Mouse (Mus musculus): ENCODE measurements at regions not wholly inside any gene's neighbourhood (a gene's known extent, or its start where the extent isn't known, plus 50 kb on each side); places are given as distances from the start of the nearest gene placed in this dataset.

DNA sequence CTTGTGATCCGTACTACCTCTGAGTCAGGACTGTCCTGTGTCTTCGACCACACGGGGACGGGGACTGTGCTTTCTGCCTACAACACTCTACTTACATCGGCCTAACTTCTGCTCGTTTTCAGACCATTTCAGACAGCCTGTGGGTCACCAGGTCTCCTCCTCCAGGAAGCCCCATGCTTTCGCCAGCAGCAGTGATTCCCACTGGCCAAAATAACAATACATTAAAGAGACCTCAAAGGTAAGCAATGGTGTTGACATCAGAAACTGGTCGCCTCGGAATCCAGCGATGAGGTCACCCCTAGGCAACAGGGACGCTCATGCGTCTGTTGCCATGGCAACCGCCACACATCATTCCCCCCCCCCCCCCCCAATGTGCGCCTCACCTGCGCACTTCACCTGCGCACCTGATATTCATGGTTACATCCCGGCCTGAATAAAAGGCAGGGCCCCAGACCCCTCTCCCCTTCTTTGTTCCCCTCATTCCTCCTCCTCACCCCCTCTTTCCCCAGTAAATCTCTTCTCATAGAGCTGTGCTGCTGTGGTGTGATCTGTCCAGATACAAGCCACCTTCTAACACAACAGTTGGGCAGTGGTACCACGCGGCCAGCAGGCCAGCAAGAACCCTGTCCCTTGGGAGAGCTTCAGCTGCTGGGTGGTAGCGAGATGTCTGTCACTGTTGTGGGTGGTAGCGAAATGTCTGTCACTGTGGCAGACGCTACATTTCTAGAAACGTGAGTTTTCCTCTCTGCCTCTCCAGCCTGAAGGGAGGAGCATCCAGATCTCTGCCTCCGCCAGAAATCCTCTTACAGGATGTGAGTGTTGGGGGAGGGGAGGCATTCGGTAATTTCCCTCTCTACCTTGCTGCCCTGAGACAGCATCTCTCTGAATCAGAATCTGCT lies 145.0 kb downstream of the Setd4 start:
- intact Hi-C loops (cut with DNase I), result loop anchor here (10.0 kb wide), 2 partner anchors 934 to 1114 kb away; no protein-coding TSS in a partner anchor
- peak; percentile 35 for DNase-seq

GRCm38 (mm10) chr16:93458011-93458585 lies 145.8 kb downstream of the Setd4 start:
- no peak for DNase-seq
- intact Hi-C loops (cut with DNase I), result loop anchor here (10.0 kb wide), 2 partner anchors 933 to 1113 kb away; no protein-coding TSS in a partner anchor

DNA sequence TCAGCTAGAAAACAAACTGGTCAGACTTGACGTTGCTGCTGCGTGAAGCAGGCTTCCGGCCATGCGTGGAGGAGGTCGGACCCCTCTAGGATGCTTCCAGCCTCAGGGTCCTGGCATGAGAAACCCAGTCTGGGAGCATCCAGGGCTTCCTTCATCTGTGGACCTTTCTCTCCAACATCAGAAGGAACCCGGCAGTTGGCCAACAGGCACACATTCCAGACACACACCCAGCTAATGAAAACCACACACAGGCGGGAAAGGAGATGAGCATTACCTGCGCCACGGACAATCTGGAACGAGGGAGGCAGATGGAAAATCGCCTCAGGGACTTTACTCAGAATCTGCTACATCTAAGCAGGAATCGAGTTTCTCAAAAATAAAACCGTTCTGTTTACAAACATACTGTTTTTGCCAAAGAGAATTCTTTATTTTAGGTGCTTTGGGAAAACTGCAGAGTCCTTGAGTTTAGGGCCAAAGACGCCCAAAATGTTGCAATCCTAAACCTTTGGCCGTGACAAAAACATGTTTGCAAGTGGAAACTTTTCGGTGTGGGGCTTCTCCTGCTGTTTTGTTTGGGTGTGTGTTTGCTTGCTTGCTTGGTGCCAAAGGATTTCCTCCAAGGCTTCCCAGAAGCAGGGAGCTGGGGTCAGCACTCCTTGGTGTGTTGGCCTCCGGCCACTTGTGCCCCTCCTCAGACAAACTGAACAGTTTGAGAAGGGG lies 147.0 kb downstream of the Setd4 start:
- DNase-seq, result peak; percentile 17
- intact Hi-C loops (cut with DNase I), result loop anchor here (10.0 kb wide), 2 partner anchors 932 to 1112 kb away; no protein-coding TSS in a partner anchor

- intact Hi-C loops (cut with DNase I), result loop anchor here (1.0 to 10.0 kb wide), 4 partner anchors 152 to 1110 kb away; no protein-coding TSS in a partner anchor
- peak; percentile 86 for DNase-seq
Measured at GRCm38 (mm10) chr16:93454080-93454997, 149.5 kb downstream of the Setd4 start.

DNA sequence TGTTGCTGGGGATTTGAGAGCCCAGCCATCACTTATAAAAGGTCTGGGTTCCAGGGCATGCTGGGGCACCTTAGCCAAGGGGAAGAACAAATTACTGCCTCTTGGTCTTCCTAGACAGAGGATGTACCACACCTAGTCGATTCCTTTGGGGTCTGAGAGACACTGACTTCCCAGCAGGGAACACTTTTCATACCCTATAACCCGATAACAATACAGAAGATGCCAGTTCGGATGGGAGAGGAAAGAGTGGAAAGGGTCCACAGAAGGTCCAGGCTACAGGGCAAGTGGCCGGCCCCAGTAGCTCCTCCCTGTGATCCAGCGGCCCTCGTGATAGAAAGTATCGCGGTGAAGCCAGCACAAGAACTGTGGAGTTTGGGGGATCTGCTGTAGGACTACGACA lies 150.8 kb downstream of the Setd4 start:
- intact Hi-C loops (cut with DNase I), result loop anchor here (5.0 to 10.0 kb wide), 3 partner anchors 151 to 1108 kb away; no protein-coding TSS in a partner anchor
- no peak for DNase-seq

DNA sequence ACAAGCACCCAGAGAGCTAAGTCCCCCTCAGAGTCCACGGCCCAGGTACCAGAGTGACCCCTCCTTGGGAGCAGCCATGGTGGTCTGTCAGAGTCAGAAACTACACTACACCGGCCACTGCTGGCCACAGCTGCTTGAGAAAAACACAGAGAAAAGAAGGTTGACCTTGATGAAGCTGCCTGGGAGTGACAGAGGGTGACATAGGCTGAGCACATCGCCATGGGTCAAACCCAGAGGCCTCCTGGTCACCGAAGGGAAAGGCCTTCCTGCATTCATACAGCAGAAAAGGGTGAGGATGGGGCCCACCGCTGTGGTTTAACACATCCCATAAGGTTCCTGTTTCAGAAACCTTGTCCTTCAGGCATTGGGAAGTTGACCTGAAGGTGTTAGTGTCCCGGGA lies 153.0 kb downstream of the Setd4 start:
- DNase-seq, result no peak
- intact Hi-C loops (cut with DNase I), result loop anchor here (5.0 to 10.0 kb wide), 3 partner anchors 149 to 1106 kb away; no protein-coding TSS in a partner anchor

- intact Hi-C loops (cut with DNase I), result loop anchor here (5.0 to 10.0 kb wide), 3 partner anchors 148 to 1105 kb away; no protein-coding TSS in a partner anchor
- no peak for DNase-seq
Measured at GRCm38 (mm10) chr16:93449925-93450324, 153.9 kb downstream of the Setd4 start.

DNA sequence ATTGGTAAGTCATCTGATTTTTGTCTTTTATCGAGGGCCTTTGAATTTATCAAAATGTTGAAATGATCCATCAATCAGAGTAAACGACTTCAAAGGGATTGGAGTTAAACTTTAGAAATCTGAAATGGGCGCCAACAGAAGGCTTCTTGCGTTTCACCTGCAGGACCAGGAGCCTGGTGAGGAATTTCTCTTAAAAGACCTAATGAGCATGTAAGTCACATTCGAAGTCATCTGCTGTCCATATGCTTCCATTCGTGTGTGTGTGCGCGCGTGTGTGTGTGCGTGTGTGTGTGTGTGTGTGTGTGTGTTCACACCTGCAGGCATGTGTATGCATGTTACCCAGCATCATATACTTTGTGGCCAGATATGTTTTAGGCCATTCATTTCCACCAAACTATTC lies 155.7 kb downstream of the Setd4 start:
- no peak for DNase-seq
- intact Hi-C loops (cut with DNase I), result no loop called here

- intact Hi-C loops (cut with DNase I), result no loop called here
- no peak for DNase-seq
Measured at GRCm38 (mm10) chr16:93446970-93447369, 156.9 kb downstream of the Setd4 start.

- no peak for DNase-seq
- intact Hi-C loops (cut with DNase I), result no loop called here
Measured at GRCm38 (mm10) chr16:93446206-93446605, 157.7 kb downstream of the Setd4 start.

DNA sequence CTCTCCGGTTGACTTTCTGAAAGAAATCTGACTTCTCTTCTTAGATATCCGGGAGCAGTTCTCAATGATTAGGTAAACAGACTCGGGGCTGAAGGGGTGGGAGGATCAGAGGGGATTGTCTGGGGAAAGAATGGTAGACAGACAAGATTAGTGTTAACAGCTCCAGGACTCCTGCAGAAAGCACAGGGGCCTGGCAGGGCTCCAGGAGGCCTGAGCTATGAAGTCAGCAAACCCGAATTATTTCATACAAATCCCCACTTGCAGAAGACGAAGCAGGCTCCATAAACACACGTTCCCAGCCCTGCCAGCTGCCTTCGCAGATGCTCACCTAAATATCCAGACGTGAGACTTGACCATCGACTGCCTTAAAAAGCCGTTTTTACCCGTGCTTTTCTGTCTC lies 161.0 kb downstream of the Setd4 start:
- peak; percentile 56 for DNase-seq
- intact Hi-C loops (cut with DNase I), result no loop called here

DNA sequence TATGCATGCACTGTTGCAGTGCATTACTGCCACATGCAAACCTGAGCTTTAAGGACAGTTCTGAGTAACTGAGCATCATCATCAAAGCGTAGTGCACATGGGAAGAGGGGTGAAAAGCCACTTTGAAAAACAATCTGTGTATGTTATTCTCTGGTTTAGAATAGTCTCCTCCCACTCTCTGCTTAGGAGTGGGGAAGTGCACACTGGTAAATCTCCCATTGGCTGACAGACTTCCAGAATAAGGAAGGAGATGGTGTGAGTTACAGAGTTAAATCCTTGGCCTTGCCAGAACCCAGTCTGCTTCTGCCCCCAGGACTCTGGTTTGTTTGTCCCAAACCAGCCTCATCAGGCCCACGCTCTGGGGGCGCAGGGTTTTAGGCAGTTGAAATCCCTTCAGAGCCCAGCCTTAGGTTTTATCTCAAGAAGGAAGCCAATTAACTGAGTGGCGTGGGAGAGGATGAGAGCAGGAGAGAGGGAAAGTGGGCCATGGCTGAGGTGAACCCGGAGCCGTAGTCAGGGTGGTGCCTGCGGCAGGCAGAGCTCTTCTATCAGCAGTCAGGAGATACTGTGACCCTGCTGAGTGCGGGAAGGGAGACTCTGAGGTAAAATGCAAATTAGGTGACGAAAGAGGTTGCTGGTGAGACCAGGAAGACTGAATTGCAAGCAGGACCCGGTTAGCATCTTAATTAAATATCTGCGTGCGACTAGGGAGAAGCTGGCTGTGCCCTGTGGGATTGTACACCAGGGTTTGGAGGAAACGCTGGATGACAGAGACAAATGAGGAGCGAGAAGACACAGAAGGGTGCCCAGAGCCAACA lies 166.0 kb downstream of the Setd4 start:
- intact Hi-C loops (cut with DNase I), result loop anchor here (10.0 kb wide), 1 partner anchor 93 kb away; no protein-coding TSS in a partner anchor

DNA sequence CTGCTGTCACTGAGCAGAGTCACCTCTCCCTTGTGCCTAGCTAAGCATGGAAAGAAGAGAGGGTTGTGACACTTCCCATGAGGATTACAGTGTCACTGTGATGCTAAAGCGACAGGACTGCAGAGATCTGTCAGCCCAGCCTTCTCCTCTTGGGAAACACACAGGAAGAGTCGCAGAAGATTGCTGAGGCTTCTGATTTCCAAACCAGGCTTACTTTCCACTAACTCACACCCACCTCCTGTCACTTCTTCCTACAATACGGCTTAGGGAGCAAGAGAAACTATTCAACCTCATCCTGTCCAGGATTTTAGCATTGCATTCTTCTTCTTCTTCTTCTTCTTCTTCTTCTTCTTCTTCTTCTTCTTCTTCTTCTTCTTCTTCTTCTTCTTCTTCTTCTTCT lies 167.1 kb downstream of the Setd4 start:
- no peak for DNase-seq
- intact Hi-C loops (cut with DNase I), result loop anchor here (10.0 kb wide), 1 partner anchor 92 kb away; no protein-coding TSS in a partner anchor

More for the DNA sequence above, 166.0 kb downstream of the Setd4 start:
- DNase-seq, result no peak

DNA sequence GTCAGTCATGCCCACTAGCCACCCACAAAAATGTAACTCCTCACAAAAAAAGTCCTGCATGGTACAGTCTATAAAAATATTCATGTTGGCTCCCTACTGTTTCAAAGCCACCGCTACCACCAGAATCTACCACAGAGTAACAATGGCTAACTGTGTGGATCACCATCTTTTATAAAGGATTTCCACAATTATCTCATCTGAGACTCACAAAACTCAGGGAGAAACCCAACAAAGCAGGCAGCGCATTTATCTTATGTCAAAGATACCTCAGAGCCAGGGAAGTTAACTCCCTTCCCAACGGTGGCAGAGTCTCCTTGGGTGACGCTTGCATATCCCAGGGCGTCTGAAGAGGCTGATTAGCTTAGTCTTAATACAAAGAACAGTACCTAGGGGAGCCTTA lies 172.5 kb downstream of the Setd4 start:
- no peak for DNase-seq

GRCm38 (mm10) chr16:93429324-93429781 lies 174.5 kb downstream of the Setd4 start:
- DNase-seq, result no peak
- intact Hi-C loops (cut with DNase I), result no loop called here

More for the DNA sequence above, 172.5 kb downstream of the Setd4 start:
- intact Hi-C loops (cut with DNase I), result loop anchor here (10.0 kb wide), 1 partner anchor 87 kb away; no protein-coding TSS in a partner anchor

DNA sequence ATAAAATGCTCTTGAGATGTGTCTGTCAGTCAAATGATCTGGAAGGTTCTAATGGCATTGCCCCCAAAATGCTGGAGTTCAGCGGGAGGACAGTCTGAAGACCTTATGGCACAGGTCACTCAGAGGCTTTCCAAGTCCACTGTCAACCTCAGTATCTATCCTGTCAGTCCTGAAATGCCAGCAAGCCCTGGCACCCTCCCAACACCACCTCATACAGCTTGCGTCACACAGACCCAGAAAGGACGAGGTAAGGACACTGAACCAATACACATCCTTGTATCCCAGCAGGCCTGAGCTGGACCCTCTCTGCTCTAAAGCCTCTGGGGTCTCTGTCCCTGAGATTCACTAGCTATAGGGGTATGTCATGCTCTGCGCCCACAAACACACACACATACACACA lies 176.6 kb downstream of the Setd4 start:
- intact Hi-C loops (cut with DNase I), result no loop called here
- peak; percentile 22 for DNase-seq

DNA sequence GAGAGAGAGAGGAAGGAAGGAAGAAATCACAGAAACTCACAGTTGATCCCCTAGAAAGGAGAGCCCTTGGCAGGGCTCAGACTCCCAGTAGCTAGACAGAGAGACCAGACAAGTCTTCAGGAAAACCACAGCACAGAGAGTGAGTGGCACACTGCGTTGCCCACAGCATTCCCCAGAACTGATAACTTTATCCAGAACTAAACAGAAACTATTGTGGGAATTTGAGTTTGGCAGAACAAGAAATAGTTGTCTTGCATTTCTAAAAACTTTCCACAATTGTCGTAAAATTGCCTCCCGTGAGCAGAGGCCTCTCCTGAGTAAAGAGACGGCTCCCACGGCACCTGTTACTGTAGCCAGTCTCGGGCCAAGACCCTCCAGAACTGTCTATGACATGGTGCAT lies 178.1 kb downstream of the Setd4 start:
- intact Hi-C loops (cut with DNase I), result no loop called here
- no peak for DNase-seq

DNA sequence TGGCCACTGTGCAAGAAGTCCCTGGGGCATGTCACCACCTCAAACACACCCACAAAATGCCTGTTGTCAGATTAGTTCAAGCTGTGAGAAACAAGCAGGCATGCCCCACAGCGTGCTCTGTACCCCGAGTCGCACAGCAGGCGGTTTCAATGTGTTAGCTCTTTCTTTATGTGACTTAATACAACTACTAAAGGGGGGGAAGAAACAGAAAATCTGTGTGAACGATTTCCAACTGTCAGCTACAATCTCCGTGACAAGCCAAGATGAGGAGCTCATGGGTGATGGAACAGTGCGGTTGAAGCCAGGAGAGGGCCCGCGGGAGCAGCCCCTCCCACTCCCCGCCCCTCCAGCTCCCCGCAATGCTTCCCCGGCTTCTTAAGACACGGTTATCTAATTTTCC lies 180.7 kb downstream of the Setd4 start:
- DNase-seq, result no peak
- intact Hi-C loops (cut with DNase I), result no loop called here

DNA sequence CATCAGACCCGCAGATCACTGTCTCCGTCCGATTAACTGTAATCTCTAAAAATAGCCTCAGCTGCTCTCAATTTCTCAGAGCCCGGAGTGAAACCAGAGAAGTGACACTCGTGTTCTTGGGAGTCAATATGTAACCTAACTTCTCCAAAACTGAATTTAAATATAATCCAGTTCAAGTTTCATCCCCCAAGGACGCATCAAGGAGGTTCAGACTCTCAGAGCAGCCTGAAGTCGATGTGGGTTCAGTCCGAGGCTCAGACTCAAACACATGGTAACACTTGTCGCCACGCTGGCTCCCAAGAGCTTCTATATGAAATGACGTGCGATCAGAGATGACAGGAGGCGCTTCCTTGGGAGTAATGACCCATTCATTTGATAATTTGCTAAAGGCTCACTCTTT lies 181.6 kb downstream of the Setd4 start:
- intact Hi-C loops (cut with DNase I), result no loop called here
- no peak for DNase-seq

Measured in left cerebral cortex, postnatal 4 days (tissue).